Comparison of ENCODE assay signal across 8 mouse cellular contexts in the genomic region with DNA sequence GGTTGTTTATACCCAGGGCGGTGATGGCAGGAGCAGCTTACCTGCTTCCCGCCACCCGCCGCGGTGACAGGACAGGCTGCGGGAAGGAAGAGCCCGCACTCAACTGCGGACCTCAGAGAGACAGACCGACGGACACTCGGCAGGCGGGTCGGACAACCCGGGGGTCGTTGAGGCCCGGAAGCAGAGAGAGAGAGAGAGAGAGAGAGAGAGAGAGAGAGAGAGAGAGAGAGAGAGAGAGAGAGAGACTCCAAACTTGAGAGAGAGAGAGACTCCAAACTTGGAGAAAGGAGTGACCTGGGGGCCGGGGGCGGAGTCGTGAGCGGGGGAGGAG. TPM values are rescaled to one million over a fixed set of nuclear protein-coding genes. Genes with fewer than 3 reads are reported as not detected.
DNase-seq lines count a peak whose midpoint lies in the region; ATAC-seq and TF ChIP-seq lines count a peak whose summit lies in the region.

A gene (plus strand): TSS at position 259 of the 331 bp plus-strand sequence.

- H3K4me2 ChIP-seq in neural tube, embryonic 14.5 days (ENCODE audit: low read depth, low read length) = peak within 1 kb of the TSS; percentile 57

- TF ChIP-seq CTCF in lung, adult 2 months (IDR thresholded peaks at IDR 0.05; ENCODE audit: insufficient read depth, low read length) = no peak
- TF ChIP-seq CTCF in embryonic fibroblast, embryonic 13.5 days (IDR thresholded peaks at IDR 0.05; ENCODE audit: borderline replicate concordance, insufficient read depth, low read length) = no peak

- no peak for TF ChIP-seq POLR2A in lung, adult 2 months (IDR thresholded peaks at IDR 0.05; ENCODE audit: borderline replicate concordance, extremely low read depth, low read depth, low read length)
- TF ChIP-seq POLR2A in embryonic fibroblast, embryonic 13.5 days (IDR thresholded peaks at IDR 0.05; ENCODE audit: low read depth, low read length) = no peak

- DNase-seq in lung, adult 2 months = no peak
- no peak for DNase-seq in lung, postnatal 4 days
- DNase-seq in limb, embryonic 10.5 days (ENCODE audit: low spot score) = no peak
- no peak for DNase-seq in adrenal gland, postnatal 4 days (ENCODE audit: low spot score in 2 of 2)
- DNase-seq in adrenal gland, postnatal 10 days = no peak
- DNase-seq in MN1 (ENCODE audit: low spot score) = no peak

- no peaks in the 10 kb centered on the region for H3K9me3 ChIP-seq in limb, embryonic 10.5 days (replicated peaks)
- no peaks in the 10 kb centered on the region for H3K9me3 ChIP-seq in neural tube, embryonic 14.5 days (ENCODE audit: control insufficient read depth, low read length)

- H3K27me3 ChIP-seq in limb, embryonic 10.5 days (ENCODE audit: low read depth, poor library complexity, severe bottlenecking) = 0 out of 2 replicates have a peak, but pooled peaks cover 3% of the 10 kb centered on the region
- H3K27me3 ChIP-seq in neural tube, embryonic 14.5 days (ENCODE audit: control insufficient read depth, insufficient read depth, low read length) = 0 out of 2 replicates have a peak, but pooled peaks cover 2% of the 10 kb centered on the region

- H3K27ac ChIP-seq in embryonic fibroblast, embryonic 13.5 days (ENCODE audit: insufficient read depth, low read length) = peak within 1 kb of the TSS; percentile 35
- H3K27ac ChIP-seq in limb, embryonic 10.5 days = peak within 1 kb of the TSS; percentile 91
- H3K27ac ChIP-seq in neural tube, embryonic 14.5 days (ENCODE audit: low read depth, low read length) = no peak within 1 kb of the TSS

- H3K36me3 ChIP-seq in limb, embryonic 10.5 days = peaks cover 41% of the 10 kb centered on the region
- 0 out of 2 replicates have a peak, but pooled peaks cover 4% of the 10 kb centered on the region for H3K36me3 ChIP-seq in neural tube, embryonic 14.5 days (ENCODE audit: control insufficient read depth, insufficient read depth, low read length)

- 4% methylated on average over 20 of the region's 20 CpGs for WGBS in lung, adult 2 months
- under 1% methylated on average over 20 of the region's 20 CpGs for WGBS in limb, embryonic 10.5 days
- 1% methylated on average over 20 of the region's 20 CpGs for WGBS in neural tube, embryonic 14.5 days

- H3K4me3 ChIP-seq in lung, adult 2 months (replicated peaks; ENCODE audit: extremely low read depth, low read depth, low read length) = peak within 1 kb of the TSS; percentile 85
- peak within 1 kb of the TSS; percentile 91 for H3K4me3 ChIP-seq in embryonic fibroblast, embryonic 13.5 days (ENCODE audit: insufficient read depth, low read length)
- H3K4me3 ChIP-seq in limb, embryonic 10.5 days = peak within 1 kb of the TSS; percentile 76
- peak within 1 kb of the TSS; percentile 29 for H3K4me3 ChIP-seq in neural tube, embryonic 14.5 days (ENCODE audit: low read depth, low read length)

- peaks cover 11% of the 10 kb centered on the region for H3K4me1 ChIP-seq in lung, adult 2 months (ENCODE audit: control insufficient read depth, insufficient read depth, low read length)
- H3K4me1 ChIP-seq in embryonic fibroblast, embryonic 13.5 days (ENCODE audit: control insufficient read depth, insufficient read depth, low read length) = no peaks in the 10 kb centered on the region
- peaks cover 64% of the 10 kb centered on the region for H3K4me1 ChIP-seq in limb, embryonic 10.5 days
- peaks cover 5% of the 10 kb centered on the region for H3K4me1 ChIP-seq in neural tube, embryonic 14.5 days (ENCODE audit: control insufficient read depth, insufficient read depth, low read length)

- no peak for ATAC-seq in neural tube, embryonic 14.5 days (ENCODE audit: low read depth)

- H3K9ac ChIP-seq in neural tube, embryonic 14.5 days (replicated peaks; ENCODE audit: low read depth, low read length) = peak within 1 kb of the TSS; percentile 53

RNA-seq across cellular contexts. Expression of the gene that starts here (rescaled TPM):
- polyA plus RNA-seq in lung, adult 2 months (2012; rRNA removed) = 0.04 TPM in 1 of 2 replicates, not detected in the other
- polyA plus RNA-seq in embryonic fibroblast, embryonic 13.5 days (2011; ENCODE audit: insufficient read length, low read depth, missing spikeins) = 0.61 TPM in 1 of 2 replicates, not detected in the other
- polyA plus RNA-seq in limb, embryonic 10.5 days (2016; fragmentation: Nextera tagmentation; extraction: Ambion mirVana) = 0.13 and 0.51 TPM in 2 replicates
- polyA plus RNA-seq in neural tube, embryonic 14.5 days (2014; fragmentation: Nextera tagmentation; extraction: Ambion mirVana) = 0.21 TPM in 1 of 2 replicates, not detected in the other
- not detected for total RNA-seq in adrenal gland, postnatal 4 days (2021)
- total RNA-seq in adrenal gland, postnatal 10 days (2021) = not detected

Comparison
In these comparisons a context has a peak if more than half of its experiments do, and no peak if none do; other contexts are left out.
1. H3K4me3 ChIP-seq: peak in every context shown above with its lines; median percentile 91 in embryonic fibroblast, embryonic 13.5 days; 85 in lung, adult 2 months; 76 in limb, embryonic 10.5 days; 29 in neural tube, embryonic 14.5 days.